Mouse (Mus musculus): ENCODE results near the gene Usp30.
A peak's percentile ranks its signal among the peaks of the same experiment; 100 is the strongest.

Gene Usp30

GRCm38 (mm10) chr5:114066601-114067000 is 1.3 kb downstream of the Usp30 start:
- no peak for DNase-seq (ENCODE audit: low spot score in 2 of 2)

- DNase-seq (ENCODE audit: low spot score in 2 of 2), result no peak
These were observed 2.3 kb downstream of the Usp30 start for GRCm38 (mm10) chr5:114067543-114067942.

- DNase-seq (ENCODE audit: low spot score in 2 of 2), result no peak
These were observed 2.7 kb downstream of the Usp30 start for GRCm38 (mm10) chr5:114067982-114068381.

GRCm38 (mm10) chr5:114070858-114071257 is 5.6 kb downstream of the Usp30 start:
- no peak for DNase-seq (ENCODE audit: low spot score in 2 of 2)

- no peak for DNase-seq (ENCODE audit: low spot score in 2 of 2)
These were observed 7.0 kb downstream of the Usp30 start for GRCm38 (mm10) chr5:114072262-114072661.

- DNase-seq (ENCODE audit: low spot score in 2 of 2), result no peak
These were observed 11.7 kb downstream of the Usp30 start for GRCm38 (mm10) chr5:114077009-114077408.

- DNase-seq (ENCODE audit: low spot score in 2 of 2), result no peak
These were observed 20.2 kb downstream of the Usp30 start for GRCm38 (mm10) chr5:114085501-114085900.

GRCm38 (mm10) chr5:114087875-114088480 is 22.7 kb downstream of the Usp30 start:
- DNase-seq (ENCODE audit: low spot score in 2 of 2), result peak in 1 of 2 experiments; percentile 28

- no peak for DNase-seq (ENCODE audit: low spot score in 2 of 2)
These were observed 25.3 kb downstream of the Usp30 start for GRCm38 (mm10) chr5:114090421-114091013.

GRCm38 (mm10) chr5:114091057-114091807 is 26.0 kb downstream of the Usp30 start, which contains the start of gene Svop:
TSS of gene Svop (minus strand) at chr5:114091570.
- peak; percentile 64 to 71 for DNase-seq (ENCODE audit: low spot score in 2 of 2)

- DNase-seq (ENCODE audit: low spot score in 2 of 2), result peak; percentile 88 to 91
These were observed 34.6 kb downstream of the Usp30 start for GRCm38 (mm10) chr5:114099709-114100389.

GRCm38 (mm10) chr5:114100390-114101099 is 35.3 kb downstream of the Usp30 start:
- no peak for DNase-seq (ENCODE audit: low spot score in 2 of 2)

GRCm38 (mm10) chr5:114101873-114102272 is 36.6 kb downstream of the Usp30 start:
- DNase-seq (ENCODE audit: low spot score in 2 of 2), result no peak

- DNase-seq (ENCODE audit: low spot score in 2 of 2), result no peak
These were observed 37.5 kb downstream of the Usp30 start for GRCm38 (mm10) chr5:114102807-114103206.

GRCm38 (mm10) chr5:114106391-114106935 is 41.2 kb downstream of the Usp30 start:
- DNase-seq (ENCODE audit: low spot score in 2 of 2), result no peak

GRCm38 (mm10) chr5:114113334-114113733 is 48.1 kb downstream of the Usp30 start:
- DNase-seq (ENCODE audit: low spot score in 2 of 2), result no peak

GRCm38 (mm10) chr5:114115030-114115429 is 49.8 kb downstream of the Usp30 start:
- DNase-seq (ENCODE audit: low spot score in 2 of 2), result no peak

GRCm38 (mm10) chr5:114116586-114116985 is 51.3 kb downstream of the Usp30 start:
- no peak for DNase-seq (ENCODE audit: low spot score in 2 of 2)

GRCm38 (mm10) chr5:114119806-114120205 is 54.5 kb downstream of the Usp30 start:
- no peak for DNase-seq (ENCODE audit: low spot score in 2 of 2)

- no peak for DNase-seq (ENCODE audit: low spot score in 2 of 2)
These were observed 60.7 kb downstream of the Usp30 start for GRCm38 (mm10) chr5:114126008-114126407.

GRCm38 (mm10) chr5:114126499-114127244 is 61.4 kb downstream of the Usp30 start:
- DNase-seq (ENCODE audit: low spot score in 2 of 2), result no peak
